8 mouse cellular contexts compared by ENCODE assay signal in genomic region chr3:57625275-57625997, GRCm38 (mm10). TPM values are rescaled to one million over a fixed set of nuclear protein-coding genes. Genes with fewer than 3 reads are reported as not detected.
A peak's percentile ranks its signal among the peaks of the same experiment; 100 is the strongest.
DNase-seq lines count a peak whose midpoint lies in the region; ATAC-seq and TF ChIP-seq lines count a peak whose summit lies in the region.

No protein-coding gene starts in this region.

- POLR2A ChIA-PET in Patski (lab: Charles Lee): interaction anchor here (0.7 to 2.5 kb wide), 3 partner anchors 46 to 156 kb away, joined by 3 to 8 read pairs (median 3); partner anchors contain the start of gene Wwtr1

- CTCF ChIA-PET in Patski (lab: Charles Lee): interaction anchor here (0.7 to 4.6 kb wide), 20 partner anchors 11 to 347 kb away, joined by 3 to 45 read pairs (median 4); partner anchors contain the start of genes Commd2 and Wwtr1

- 11% methylated on average over 21 of the region's 21 CpGs for WGBS in hindbrain, embryonic 14.5 days

- peak; percentile 57 for ATAC-seq in Patski
- peak; percentile 73 for ATAC-seq in hindbrain, embryonic 14.5 days (ENCODE audit: low FRiP score)

- no peak overlapping the region; the same call in 1 of the 2 replicates for H3K27ac ChIP-seq in hindbrain, embryonic 14.5 days

- peak overlapping the region; percentile 52 for H3K9ac ChIP-seq in hindbrain, embryonic 14.5 days

- H3K4me3 ChIP-seq in hindbrain, embryonic 14.5 days (replicated peaks; ENCODE audit: low read length): peak overlapping the region; percentile 24

- H3K4me2 ChIP-seq in hindbrain, embryonic 14.5 days (replicated peaks): peak overlapping the region; percentile 68

- in situ Hi-C loops in Patski (cut with MboI; ENCODE audit: low pct_unique_long_range_greater_than_20kb): loop anchor here (5.0 to 25.0 kb wide), 4 partner anchors 163 to 588 kb away; no protein-coding TSS in a partner anchor

- no peaks in the 10 kb centered on the region for H3K4me1 ChIP-seq in hindbrain, embryonic 14.5 days (replicated peaks; ENCODE audit: control insufficient read depth, insufficient read depth, low read length)

- H3K27me3 ChIP-seq in Patski: no peaks in the 10 kb centered on the region
- no peaks in the 10 kb centered on the region for H3K27me3 ChIP-seq in hindbrain, embryonic 14.5 days (ENCODE audit: control insufficient read depth, insufficient read depth, low read length)

- no peaks in the 10 kb centered on the region for H3K36me3 ChIP-seq in hindbrain, embryonic 14.5 days (replicated peaks; ENCODE audit: control insufficient read depth, insufficient read depth)

- peak; percentile 43 for DNase-seq in Patski (ENCODE audit: low read depth, low spot score)
- peak; percentile 12 for DNase-seq in cerebellum, adult 9-11 months
- peak; percentile 13 to 77 for DNase-seq in frontal cortex, postnatal 14 days (ENCODE audit: low spot score in 2 of 2)
- DNase-seq in hindbrain, embryonic 14.5 days (ENCODE audit: low spot score): peak; percentile 95
- peak; percentile 70 to 79 for DNase-seq in layer of hippocampus, postnatal 14 days (ENCODE audit: low spot score in 2 of 2)
- peak; percentile 87 for DNase-seq in lung, postnatal 14 days
- DNase-seq in retina, embryonic 14.5 days (ENCODE audit: low spot score): peak; percentile 94
- DNase-seq in urinary bladder, postnatal 14 days (ENCODE audit: low spot score): peak; percentile 86

- no peaks in the 10 kb centered on the region for H3K9me3 ChIP-seq in hindbrain, embryonic 14.5 days (ENCODE audit: control insufficient read depth, low read length)

- TF ChIP-seq CTCF in Patski (IDR thresholded peaks at IDR 0.05): peak; percentile 91

RNA-seq across cellular contexts. Expression of gene Commd2, which starts 26.1 kb away (rescaled TPM):
- polyA plus RNA-seq in Patski (2021): 67.2 TPM
- polyA plus RNA-seq in hindbrain, embryonic 14.5 days (2014; fragmentation: Nextera tagmentation; extraction: Ambion mirVana): 75.8 and 79.7 TPM in 2 replicates
- 10 to 100 TPM; 20.5 to 24.7 TPM for total RNA-seq in layer of hippocampus, postnatal 14 days (2021)

RNA-seq across cellular contexts. Expression of gene Wwtr1, which starts 49.7 kb away (rescaled TPM):
- polyA plus RNA-seq in Patski (2021): 159 TPM
- polyA plus RNA-seq in hindbrain, embryonic 14.5 days (2014; fragmentation: Nextera tagmentation; extraction: Ambion mirVana): 8.0 and 8.6 TPM in 2 replicates
- total RNA-seq in layer of hippocampus, postnatal 14 days (2021): 10 to 100 TPM; 20.3 to 22.0 TPM

Comparison
In these comparisons a context has a peak if more than half of its experiments do, and no peak if none do; other contexts are left out.
1. DNase-seq: peak in every context shown above with its lines; median percentile 95 in hindbrain, embryonic 14.5 days; 94 in retina, embryonic 14.5 days; 87 in lung, postnatal 14 days; 86 in urinary bladder, postnatal 14 days; 74 in layer of hippocampus, postnatal 14 days; 45 in frontal cortex, postnatal 14 days; 43 in Patski; 12 in cerebellum, adult 9-11 months.
2. RNA of gene Wwtr1, which starts 49.7 kb away (polyA plus RNA-seq): 159 TPM in Patski (single experiment); 8.0 to 8.6 TPM in hindbrain, embryonic 14.5 days; every median in the first group is over 10 times any median in the second.